Mouse (Mus musculus) layer of hippocampus, adult 9-11 months (tissue): ENCODE data around the gene Glrx3.

Experiments
- DNase-seq: peaks from one replicate; pipeline ENCODE4 v3.0.0; 2022

The Glrx3 gene

DNA sequence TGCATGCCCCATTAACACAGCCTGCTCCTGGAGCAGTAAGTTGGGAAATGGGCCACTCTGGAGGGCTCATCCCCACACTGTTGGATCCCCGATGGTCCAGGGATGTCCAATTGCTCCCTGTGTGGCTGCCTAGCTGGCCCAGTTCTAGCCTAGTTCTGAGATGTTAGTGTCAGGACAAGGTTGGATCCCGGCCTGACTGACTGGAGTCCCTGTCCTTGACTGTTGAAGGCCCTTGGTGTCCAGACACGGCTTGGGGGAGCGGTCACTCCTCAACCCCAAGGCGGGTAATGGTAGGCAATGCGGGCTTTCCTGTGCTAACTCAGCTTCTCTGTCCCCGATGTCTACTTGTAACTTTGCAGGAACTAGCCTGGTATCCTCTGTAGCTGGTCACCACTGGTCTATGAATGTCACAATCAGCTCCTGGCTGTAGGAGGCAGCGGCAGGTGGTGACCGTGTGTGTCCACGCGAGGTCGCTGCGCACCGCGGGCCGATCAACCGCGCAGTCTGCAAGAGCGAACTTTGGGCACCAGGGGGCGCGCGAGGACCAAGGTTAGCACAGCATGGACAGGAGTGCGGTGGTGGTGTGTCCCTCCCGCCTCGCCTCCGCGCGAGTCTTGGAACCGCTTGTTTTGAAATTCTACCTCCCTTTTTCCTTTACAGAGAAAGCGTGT, 40.7 kb downstream of the Glrx3 start:
- peak; percentile 85 for DNase-seq

DNA sequence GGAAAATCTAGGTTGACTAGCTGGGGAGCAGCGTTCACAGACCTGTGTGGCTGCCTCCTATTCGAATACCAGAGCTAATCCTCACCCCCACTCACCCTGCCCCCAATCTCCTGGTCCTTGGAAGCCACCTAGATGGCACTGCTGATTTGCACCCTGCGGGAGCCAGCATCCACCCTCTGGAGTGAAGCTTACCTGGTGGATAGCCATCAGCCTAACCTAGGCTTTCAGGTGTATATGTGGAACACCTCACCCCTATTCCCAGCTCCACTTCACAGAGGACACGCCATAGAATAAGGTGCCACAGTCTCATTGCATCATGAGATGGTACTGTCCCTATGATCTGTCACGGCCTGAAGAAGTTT, 41.2 kb downstream of the Glrx3 start:
- DNase-seq = no peak

DNA sequence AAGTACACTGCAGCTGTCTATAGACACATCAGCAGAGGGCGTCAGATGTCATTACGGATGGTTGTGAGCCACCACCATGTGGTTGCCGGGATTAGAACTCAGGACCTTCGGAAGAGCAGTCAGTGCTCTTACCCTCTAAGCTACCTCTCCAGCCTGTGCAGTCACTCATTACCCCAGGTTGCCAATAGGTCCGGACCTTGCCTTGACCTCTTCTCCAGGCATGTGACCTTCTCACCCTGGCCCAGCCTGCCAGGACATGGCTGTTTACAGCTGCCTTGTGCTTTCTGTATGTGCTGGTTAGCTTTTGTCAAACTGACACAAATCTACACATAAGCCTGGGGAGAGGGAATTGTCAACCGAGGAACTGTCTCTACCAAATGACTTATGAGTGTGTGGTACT, 43.4 kb downstream of the Glrx3 start:
- DNase-seq = no peak

DNA sequence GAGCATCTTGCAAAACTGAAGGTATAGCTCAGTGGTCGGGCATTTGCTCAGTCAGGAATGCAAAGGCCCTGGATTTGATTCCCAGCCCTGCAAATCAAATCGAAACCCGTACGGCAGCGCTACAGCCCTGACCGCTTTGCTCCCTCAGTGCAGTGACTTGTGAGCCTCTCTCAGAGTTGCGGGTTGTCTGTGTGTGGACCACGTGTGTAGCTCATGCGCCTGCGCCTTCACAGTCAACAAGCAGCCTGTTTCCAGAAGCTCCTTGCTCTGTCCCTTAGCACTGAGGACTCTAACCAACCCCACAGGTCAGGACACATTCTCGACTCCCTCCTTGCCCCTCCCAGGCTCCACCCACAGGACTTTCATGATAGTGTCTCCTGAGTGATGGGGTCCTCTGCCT, 46.6 kb downstream of the Glrx3 start:
- no peak for DNase-seq

DNA sequence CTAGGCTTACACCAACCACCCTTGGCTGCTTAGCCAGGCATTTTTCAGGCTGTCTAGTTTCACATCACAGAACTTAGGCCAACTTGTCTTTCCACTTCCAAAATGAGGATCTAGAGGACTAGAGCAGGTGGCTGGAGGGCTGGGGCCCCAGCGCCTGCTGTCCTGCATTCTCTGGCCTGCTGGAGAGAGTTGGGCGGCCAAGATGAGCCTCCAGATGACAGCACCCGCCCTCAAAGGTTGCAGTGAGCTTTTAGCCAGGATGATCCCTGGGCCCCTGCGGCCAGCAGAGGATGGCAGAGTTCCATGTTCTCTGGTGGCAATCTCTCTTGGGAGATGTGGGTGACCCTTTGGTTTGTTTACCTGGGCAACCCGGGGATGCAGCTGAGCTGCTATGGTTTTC, 51.0 kb downstream of the Glrx3 start:
- DNase-seq = no peak

DNA sequence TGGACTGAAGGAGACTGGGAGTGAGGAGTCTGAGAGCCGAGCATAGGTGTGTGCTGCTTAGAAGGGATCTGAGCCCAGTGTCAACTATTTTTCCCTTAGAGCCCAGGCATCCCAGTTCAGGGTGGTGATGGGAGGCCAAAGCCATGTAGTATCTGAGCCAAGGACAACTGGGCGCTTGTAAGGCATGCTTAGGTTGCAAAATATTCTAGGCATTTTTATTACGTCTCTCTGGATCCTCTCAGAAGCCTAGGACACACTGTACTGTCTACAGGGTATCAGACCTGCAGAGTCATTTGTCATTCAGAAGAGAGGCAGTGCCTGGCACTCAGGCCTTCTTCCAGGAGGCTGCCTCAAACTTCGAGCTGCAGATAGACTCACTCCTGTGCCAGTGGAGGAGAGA, 53.3 kb downstream of the Glrx3 start:
- DNase-seq = no peak

- DNase-seq = no peak
Observed at GRCm38 (mm10) chr7:137492307-137492973, 55.0 kb downstream of the Glrx3 start.

GRCm38 (mm10) chr7:137498736-137499135, 61.3 kb downstream of the Glrx3 start:
- no peak for DNase-seq

DNA sequence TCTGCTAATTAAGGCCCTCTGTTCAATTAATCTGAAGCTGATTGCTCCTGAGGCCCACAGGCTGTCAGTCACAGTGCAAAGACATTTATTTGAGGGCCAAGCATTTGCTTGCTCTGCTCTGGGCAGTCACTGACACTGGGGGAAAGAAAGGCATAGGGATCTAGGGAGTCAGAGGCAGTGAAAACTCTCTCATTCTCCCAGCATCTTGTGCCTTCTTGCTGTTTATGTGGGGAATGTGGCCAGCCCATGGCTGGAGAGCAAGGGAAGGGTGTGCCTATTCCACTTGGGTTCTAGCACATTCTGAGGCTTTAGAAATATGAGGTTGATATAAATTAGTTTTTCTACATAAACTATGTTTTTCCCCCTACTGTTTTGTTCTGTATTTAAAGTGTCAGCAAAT, 80.2 kb downstream of the Glrx3 start:
- no peak for DNase-seq

DNA sequence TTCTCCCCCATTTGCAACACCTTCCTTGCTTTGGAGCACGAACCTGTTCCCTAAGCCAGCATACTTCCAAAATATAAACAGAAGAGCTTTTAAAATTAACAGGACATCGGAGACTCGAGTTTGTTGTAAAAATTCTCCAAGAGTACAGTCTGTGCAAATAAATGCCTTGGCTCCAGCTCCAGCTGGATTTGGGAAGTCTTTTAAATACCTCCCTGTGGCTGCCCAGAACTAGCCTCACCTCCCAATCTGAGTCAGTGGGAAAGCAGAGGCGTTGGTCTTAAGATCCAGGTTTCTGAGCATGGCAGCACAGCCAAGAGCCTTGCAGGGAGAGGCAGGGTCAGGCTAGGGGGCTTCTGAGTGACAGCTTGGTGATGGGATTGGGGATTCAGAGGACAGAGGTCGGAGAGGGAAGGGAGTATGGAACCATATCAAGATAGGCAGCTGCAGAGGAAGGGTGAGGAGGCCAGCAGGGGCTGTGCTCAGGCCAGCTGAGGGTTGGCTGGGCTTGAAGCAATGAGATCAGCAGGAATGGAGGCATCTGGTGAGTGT, 80.7 kb downstream of the Glrx3 start:
- DNase-seq = no peak
